Mouse (Mus musculus): ENCODE measurements around the gene Akap7. TPM values are rescaled to one million over a fixed set of nuclear protein-coding genes. Genes with fewer than 3 reads are reported as not detected.
A peak's percentile ranks its signal among the peaks of the same experiment; 100 is the strongest.

The Akap7 gene
- polyA plus RNA-seq, 1 experiment, result 91.9 TPM

DNA sequence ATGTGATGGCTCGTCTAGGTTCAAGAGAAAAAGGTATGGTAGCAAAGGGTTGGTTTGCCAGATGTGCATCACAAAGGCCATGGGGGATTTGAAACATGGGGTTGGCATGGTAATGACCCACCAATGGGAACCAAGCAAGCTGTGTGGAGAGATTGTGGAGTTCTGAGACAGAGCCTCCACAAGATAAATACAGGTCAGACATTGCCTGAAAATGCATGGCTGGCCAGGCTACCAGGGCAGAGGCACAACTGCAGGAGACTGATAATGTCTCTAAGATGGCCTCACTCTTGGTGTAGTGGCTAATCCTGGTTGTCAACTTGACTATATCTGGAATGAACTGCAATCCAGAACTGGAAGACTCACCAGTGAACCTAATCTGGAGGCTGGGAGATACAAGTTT is 174.1 kb downstream of the Akap7 start:
- DNase-seq, result no peak

GRCm38 (mm10) chr10:25128455-25128863 is 179.2 kb downstream of the Akap7 start:
- 85% methylated on average over 5 of the region's 5 CpGs for WGBS
- Histone ChIP-seq H3K27me3 (ENCODE audit: control insufficient read depth, insufficient read depth, low read length) (no peaks in the 10 kb centered on the region), H3K4me3 (replicated peaks; ENCODE audit: insufficient read depth, low read depth, low read length) (no peak overlapping the region), H3K27ac (ENCODE audit: insufficient read depth, low read length) (no peak overlapping the region), H3K4me1 (ENCODE audit: control insufficient read depth, insufficient read depth, low read length) (no peaks in the 10 kb centered on the region)
- TF ChIP-seq CTCF (IDR thresholded peaks at IDR 0.05; ENCODE audit: borderline replicate concordance, insufficient read depth, low read depth, low read length) (no peak), POLR2A (IDR thresholded peaks at IDR 0.05; ENCODE audit: borderline replicate concordance, insufficient read depth, low read length) (no peak)
- no peak for DNase-seq

More for the DNA sequence above, 174.1 kb downstream of the Akap7 start:
- Histone ChIP-seq H3K27ac (ENCODE audit: insufficient read depth, low read length) (no peak overlapping the region), H3K4me3 (replicated peaks; ENCODE audit: insufficient read depth, low read depth, low read length) (no peak overlapping the region), H3K4me1 (ENCODE audit: control insufficient read depth, insufficient read depth, low read length) (no peaks in the 10 kb centered on the region), H3K27me3 (ENCODE audit: control insufficient read depth, insufficient read depth, low read length) (no peaks in the 10 kb centered on the region)
- TF ChIP-seq POLR2A (IDR thresholded peaks at IDR 0.05; ENCODE audit: borderline replicate concordance, insufficient read depth, low read length), result no peak
- no peak for TF ChIP-seq CTCF (IDR thresholded peaks at IDR 0.05; ENCODE audit: borderline replicate concordance, insufficient read depth, low read depth, low read length)
- WGBS, result 93% methylated on average over 1 of the region's 1 CpGs

DNA sequence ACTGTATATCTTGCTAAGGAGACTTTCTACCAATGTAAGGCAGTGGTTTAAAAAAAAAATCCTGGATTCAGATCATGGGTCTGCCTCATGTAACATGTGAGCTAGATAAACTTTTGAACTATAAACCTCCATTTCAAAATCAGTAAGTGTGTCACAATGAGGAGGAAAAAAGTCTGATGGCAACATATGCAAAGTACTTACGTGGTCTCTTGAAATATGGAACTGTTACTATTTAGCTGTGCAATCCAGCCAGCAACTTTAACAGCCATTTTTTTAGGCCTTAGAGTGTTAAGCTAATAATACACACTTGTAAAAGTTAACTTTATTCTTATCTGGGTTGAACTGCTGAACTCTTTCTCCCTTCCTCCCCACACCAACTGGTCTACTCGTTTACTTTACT is 181.6 kb downstream of the Akap7 start:
- TF ChIP-seq CTCF (IDR thresholded peaks at IDR 0.05; ENCODE audit: borderline replicate concordance, insufficient read depth, low read depth, low read length), result no peak
- TF ChIP-seq POLR2A (IDR thresholded peaks at IDR 0.05; ENCODE audit: borderline replicate concordance, insufficient read depth, low read length), result no peak
- Histone ChIP-seq H3K27ac (ENCODE audit: insufficient read depth, low read length) (no peak overlapping the region), H3K4me3 (replicated peaks; ENCODE audit: insufficient read depth, low read depth, low read length) (no peak overlapping the region), H3K4me1 (ENCODE audit: control insufficient read depth, insufficient read depth, low read length) (peaks cover 10% of the 10 kb centered on the region; the same call in 1 of the 2 replicates), H3K27me3 (ENCODE audit: control insufficient read depth, insufficient read depth, low read length) (no peaks in the 10 kb centered on the region)
- DNase-seq, result no peak
- 93% methylated on average over 2 of the region's 2 CpGs for WGBS

GRCm38 (mm10) chr10:25120871-25121554 is 186.7 kb downstream of the Akap7 start:
- Histone ChIP-seq H3K27ac (ENCODE audit: insufficient read depth, low read length) (peak overlapping the region; percentile 43; the same call in 1 of the 2 replicates), H3K4me3 (replicated peaks; ENCODE audit: insufficient read depth, low read depth, low read length) (no peak overlapping the region), H3K4me1 (ENCODE audit: control insufficient read depth, insufficient read depth, low read length) (peaks cover 12% of the 10 kb centered on the region), H3K27me3 (ENCODE audit: control insufficient read depth, insufficient read depth, low read length) (no peaks in the 10 kb centered on the region)
- WGBS, result 34% methylated on average over 5 of the region's 5 CpGs
- DNase-seq, result peak; percentile 79 to 95
- no peak for TF ChIP-seq POLR2A (IDR thresholded peaks at IDR 0.05; ENCODE audit: borderline replicate concordance, insufficient read depth, low read length)

Other genes with a start within 250 kb of the Akap7 start
- gene Epb41l2, start 51.9 kb upstream of the Akap7 start, polyA plus RNA-seq (2012; rRNA removed), result 42.3 and 46.5 TPM in 2 replicates
- gene Smlr1, start 228.4 kb upstream of the Akap7 start, polyA plus RNA-seq (2012; rRNA removed), result 0.19 TPM in 1 of 2 replicates, not detected in the other